Mouse (Mus musculus) lung, postnatal 0 days (tissue): ENCODE results near the gene Nrip1.

Experiments used
- CTCF ChIP-seq: IDR thresholded peaks from 2 replicates; pipeline ENCODE4 v1.5.1; 2016; ENCODE audit warnings: antibody characterized with exemption, mild to moderate bottlenecking
- EP300 ChIP-seq: IDR thresholded peaks from 2 replicates; pipeline ENCODE4 v1.6.1; 2016; ENCODE audit warnings: antibody characterized with exemption, mild to moderate bottlenecking, control low read depth

GRCm38 (mm10) chr16:76346371-76346770, 27.3 kb downstream of the Nrip1 start:
- TF ChIP-seq CTCF = no peak
- TF ChIP-seq EP300 = no peak
